Mouse (Mus musculus) ovary, postnatal 36 days (tissue): Measurements from ENCODE around the gene 2010111I01Rik.
"Not testable (repeated sequence)": the region's sequence is repeated elsewhere in the genome, so short reads cannot be mapped to it uniquely, and the experiment has no call there.

Experiments
- DNase-seq: peaks from one replicate; pipeline ENCODE4 v3.0.0; 2022; ENCODE audit warnings: low spot score, mixed read lengths

Gene 2010111I01Rik

DNA sequence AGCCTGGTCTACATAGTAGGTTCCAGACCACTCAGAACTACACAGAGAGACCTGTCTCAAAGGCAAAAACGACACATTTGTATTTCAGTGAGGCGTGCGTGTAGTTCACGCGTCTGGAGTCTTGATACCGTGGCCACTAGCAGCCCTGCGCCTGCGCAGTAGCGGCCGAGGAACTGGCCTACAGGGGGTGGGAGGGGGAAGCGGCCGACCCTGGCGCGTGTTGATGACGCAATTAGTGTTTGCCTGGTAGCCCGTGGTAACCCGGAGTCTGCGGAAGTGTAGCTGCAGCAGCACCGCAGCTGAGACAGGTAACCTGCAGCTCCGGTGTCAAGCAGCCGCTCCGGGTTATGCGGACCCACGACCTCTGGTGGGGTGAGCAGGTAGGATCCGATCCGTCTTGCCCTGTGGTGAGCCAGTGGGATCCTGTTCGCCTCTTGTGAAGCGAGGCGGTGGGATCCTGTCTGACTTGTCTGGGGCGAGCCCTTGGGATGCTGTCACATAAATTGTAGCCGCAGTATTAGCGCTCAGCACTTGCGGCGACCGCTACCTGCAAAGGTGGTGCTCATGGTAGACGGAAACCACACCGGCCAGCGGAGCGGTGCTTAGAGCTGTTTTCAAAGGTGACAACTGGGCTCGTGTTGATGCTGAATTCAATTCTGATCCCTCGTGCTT lies at the start of gene 2010111I01Rik:
2010111I01Rik (plus strand) TSS at position 254 of the 672 bp plus-strand sequence.
- peak; percentile 95 for DNase-seq

- DNase-seq: peak; percentile 4
Observed at GRCm38 (mm10) chr13:62916675-62917074, 48.0 kb upstream of the 2010111I01Rik start.

DNA sequence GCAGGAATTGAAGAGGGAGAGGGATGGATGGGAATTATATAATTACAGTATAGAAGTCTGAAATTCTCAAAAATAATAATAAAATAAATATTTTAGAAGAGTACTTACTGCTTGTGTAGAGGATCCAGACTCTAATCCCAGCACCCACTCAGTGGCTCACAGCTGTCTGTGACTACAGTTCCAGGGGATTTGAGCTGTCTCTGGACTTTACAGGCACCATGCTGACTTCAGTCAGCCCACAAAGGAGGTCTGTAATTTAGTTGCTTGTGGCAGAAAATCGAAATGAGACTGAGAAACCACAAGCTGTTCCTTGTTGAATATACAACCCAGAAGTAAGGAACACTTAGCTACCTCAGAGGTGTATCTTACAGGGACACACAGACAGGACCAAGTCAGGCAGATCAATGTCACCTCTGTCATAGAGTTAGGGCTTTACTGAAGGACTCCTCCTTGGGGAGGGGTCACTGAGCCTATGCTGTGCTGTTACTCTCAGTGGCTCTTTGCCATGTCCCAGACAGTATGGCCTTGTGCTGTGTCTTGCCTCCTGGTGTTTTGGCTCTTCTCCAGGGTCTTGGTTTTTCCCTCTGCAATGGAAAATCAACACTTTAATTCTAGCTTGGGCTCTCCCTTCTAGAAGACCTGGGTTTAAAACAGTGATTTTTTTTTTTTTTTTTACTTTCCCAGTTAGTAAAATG lies 47.1 kb upstream of the 2010111I01Rik start:
- peak; percentile 21 for DNase-seq

DNA sequence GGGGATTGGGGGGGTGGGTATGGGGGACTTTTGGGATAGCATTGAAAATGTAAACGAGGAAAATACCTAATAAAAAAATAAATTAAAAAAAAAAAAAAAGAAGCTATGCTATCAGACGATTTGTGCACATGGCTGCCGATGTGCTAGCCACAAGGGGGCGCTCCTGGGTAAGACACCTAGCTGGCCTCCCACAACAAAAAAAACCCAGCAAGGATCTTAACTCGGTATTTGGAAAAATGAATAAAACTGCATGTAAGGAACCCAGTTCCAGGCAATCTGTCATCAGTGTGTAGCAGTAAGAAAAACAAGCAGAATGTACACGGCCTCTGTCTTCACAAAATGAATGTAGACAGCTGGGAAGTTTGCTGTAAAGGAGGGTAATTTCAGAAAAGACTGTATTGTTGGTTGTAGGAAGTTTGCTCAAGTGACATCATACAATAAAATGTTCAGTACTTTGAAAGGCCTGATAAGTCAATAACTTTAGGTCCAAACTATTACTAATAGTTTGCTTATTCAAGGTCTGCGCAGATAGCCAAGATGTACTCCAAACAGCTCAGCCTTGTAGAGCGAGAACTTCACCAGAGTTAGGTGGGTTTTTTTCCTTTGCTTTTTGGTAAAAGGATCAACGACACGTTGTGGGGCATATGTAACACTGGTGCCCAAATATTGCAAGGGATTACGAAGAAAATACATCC lies 44.9 kb upstream of the 2010111I01Rik start:
- peak; percentile 76 for DNase-seq

DNA sequence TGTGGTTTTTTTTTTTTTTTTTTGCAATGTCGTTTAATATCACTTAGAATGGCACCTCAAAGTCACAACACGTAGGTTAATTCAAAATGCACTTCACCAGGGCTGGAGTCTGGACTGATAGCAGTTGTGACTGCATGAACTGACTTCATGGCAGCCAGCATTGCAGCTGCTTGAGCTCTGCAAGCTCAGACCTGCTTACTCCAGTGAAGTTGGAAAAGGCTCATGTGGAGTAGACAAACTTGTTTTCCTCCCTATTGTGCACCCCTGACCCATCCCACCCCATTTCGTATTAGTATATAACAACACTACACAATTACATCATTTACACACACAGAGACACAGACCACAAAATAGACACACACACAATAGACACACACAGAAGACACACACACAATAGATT lies 42.0 kb upstream of the 2010111I01Rik start:
- DNase-seq: no peak

- no peak for DNase-seq
Observed at GRCm38 (mm10) chr13:62923182-62923581, 41.5 kb upstream of the 2010111I01Rik start.

- DNase-seq: peak; percentile 44
Observed at GRCm38 (mm10) chr13:62926479-62926878, 38.2 kb upstream of the 2010111I01Rik start.

DNA sequence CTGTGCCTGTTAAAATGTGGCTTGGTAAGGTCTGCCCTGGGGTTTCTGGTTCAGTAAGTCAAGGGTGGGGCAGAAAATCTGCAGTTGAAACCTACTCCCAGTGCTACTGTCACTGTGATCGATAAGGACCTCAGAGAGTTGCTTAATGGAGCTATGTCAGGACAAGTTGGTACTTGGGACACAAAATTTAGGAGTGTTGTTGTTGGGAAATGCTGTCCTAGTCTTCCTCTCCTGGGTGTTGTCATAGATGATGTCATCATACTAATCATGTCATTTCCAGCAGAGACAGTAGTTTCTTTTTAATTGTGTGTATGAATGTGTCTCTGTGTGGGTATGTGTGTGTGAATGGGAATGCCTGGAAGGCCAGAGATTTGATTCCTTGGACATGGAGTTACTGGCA lies 37.2 kb upstream of the 2010111I01Rik start:
- DNase-seq: no peak

DNA sequence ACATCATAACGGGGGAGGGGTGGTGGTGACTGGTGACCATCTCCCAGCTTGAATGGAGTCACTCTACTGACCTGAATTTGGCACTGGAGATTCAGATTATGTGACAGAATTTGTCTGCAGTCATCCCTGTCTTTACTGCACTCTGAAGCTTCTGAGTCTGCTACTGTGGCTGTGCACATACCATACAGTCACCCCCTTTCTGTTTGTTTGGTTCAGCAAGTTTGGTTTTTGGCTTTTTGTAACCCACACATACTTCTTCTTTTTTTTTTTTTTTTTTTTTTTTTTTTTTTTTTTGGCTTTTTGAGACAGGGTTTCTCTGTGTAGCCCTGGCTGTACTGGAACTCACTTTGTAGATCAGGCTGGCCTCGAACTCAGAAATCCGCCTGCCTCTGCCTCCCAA lies 35.5 kb upstream of the 2010111I01Rik start:
- not testable (repeated sequence) for DNase-seq

DNA sequence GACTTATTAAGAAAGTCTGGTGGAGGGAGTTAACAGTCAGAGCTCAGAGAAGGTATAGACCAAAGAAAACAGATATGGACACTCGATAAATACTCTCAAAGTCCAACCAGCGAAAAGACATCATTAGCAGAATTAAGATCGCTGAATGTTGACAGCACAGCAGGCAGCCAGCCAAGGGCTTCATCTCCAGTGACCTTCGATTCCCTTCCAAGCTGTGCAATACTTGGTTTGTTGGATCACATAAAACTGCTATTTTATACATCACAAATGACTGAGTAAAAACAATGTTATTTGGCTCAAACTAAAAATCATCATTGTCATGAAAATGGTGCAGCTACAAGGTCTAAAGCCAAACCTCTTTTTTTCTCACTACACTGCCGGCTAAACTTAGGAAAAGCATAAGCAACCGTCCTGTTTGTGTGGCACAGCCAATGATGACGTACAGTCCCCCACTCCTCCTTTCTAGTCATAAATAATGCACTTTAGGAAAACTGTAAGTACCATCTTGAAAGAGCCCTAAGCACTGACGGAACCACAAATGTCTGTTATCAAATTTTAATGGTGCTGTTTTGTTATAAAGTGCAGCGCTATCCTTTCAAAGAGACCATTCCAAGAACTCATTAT lies 34.8 kb upstream of the 2010111I01Rik start:
- DNase-seq: peak; percentile 44

DNA sequence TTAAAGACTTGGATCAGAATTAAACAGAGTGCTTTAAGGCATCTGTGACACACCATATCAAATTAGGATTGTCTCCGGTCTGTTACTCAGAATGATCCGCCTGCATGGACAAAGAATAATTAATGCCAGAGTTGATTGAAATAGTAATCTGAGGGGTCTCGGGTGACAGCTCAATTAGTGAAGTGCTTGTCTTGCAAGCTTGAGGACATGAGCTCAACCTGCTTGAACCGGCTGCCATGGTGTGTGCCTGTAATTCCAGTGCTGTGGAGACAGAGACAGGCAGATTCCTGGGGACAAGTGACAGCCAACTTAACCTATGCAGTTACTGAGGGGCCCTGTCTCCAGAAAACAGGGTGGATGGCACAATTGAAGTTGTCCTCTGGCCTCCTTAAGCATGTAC lies 32.2 kb upstream of the 2010111I01Rik start:
- no peak for DNase-seq

- no peak for DNase-seq
Observed at GRCm38 (mm10) chr13:62939371-62939770, 25.3 kb upstream of the 2010111I01Rik start.

- DNase-seq: no peak
Observed at GRCm38 (mm10) chr13:62939797-62940196, 24.9 kb upstream of the 2010111I01Rik start.

DNA sequence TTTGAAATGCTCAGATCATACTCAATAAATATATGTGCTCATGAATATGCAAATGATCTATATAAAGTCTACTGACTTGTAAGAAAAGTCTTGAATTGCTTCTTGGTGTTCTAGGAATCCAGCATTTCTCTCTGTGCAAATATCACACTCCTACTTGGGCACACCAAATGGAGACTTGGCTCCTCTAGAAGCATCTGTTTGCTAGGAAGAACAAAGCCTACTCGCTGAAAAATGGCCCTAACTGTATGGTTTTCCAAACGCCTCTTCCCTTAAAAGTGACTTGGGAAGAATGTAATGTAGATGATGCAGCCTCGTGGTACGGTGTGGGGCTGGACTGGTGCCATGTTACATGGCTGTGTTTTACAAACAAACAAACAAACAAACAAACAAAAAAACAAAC lies 24.0 kb upstream of the 2010111I01Rik start:
- no peak for DNase-seq

- no peak for DNase-seq
Observed at GRCm38 (mm10) chr13:62941341-62942005, 23.2 kb upstream of the 2010111I01Rik start.

DNA sequence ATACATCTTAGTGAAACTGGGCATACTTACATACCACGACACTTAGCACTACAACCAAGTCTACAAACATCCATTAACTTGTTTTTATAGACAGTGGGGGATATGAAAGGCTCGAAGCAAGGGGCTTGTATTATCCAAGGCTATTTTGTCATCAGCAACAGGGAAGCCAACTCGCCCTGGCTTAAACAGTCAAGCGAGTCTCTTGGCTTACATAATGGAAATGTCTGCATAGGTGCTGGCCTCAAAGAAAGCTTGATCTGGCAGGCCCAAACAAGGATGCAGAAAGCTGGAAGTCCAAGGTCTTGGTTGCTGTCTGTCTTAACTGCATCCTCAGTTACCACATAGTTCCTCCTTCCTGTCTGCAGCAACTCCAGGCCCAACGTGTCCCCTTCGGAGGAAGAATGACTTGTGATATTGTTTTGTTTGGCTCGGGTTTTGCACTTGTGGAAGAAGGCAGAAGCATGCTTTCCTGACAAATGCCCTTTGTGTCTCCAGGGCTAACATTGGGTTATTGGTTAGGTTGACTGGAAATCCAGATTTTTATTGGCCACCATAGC lies 21.3 kb upstream of the 2010111I01Rik start:
- DNase-seq: no peak

DNA sequence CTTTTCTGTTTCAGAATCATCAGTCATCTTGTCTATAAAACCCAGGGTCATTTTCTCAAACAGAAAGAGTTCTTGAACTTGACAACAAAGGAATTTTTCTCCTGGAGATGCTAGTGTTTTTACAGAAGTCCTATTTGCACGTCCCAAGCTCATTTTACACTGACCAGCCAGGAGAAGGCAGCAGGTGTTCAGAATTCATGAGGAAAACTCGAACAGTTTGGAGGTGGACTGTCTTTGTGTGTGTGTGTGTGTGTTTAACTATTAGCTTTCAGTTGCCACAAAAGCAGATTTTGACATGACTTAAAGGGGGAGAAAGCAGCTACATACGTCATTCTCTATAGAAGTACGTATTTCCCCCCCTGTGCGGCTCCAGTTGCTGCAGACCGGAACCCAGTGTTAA lies 20.6 kb upstream of the 2010111I01Rik start:
- DNase-seq: no peak

DNA sequence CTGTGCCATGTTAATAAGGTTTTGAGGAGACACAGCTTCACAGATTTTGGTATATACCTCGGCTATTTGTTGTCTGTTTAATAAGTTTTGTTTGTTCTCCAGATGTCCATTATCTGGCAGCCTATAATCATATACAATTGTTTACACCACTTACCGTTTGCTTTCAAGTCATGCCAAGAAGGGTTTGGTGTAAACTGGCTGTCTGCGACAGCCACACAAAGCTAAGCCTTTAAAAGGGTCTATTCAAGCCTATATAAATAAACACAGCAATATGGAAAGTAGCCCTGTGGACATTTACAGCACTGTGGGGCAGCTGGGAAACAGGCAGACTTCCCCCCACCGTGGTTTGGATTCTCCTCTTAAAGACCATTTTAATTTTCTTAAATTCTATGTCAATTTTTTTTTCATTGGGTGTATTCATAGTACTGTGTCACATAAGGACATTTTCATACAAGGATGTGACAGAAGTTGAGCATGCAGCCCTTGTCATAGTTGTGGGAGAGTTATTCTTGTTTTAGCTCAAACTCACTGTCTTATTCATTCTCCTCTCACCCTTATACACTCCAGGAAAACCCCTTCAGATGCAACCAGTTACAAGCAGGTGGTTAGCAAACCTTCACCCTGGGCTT lies 15.0 kb upstream of the 2010111I01Rik start:
- no peak for DNase-seq

- no peak for DNase-seq
Observed at GRCm38 (mm10) chr13:62951606-62952005, 13.1 kb upstream of the 2010111I01Rik start.

GRCm38 (mm10) chr13:62952047-62952446 lies 12.6 kb upstream of the 2010111I01Rik start:
- no peak for DNase-seq

DNA sequence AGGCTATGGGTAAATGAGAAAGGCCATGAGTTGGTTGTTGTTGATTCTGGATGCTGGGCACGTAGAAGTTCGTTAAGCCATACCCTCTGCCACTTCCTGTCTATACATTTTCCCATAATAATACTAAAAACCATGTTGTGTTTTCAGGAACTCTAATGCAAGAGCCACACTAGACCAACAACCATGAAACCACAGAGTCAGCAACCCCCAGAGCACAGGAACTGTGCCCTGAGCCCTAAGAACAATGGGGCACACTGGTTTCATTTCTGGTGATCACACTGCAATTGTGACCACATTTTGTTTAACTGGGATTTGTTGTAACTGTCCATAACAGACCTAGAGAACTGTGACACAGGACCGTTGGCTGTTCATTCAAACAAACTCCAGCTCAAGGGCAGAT lies 12.1 kb upstream of the 2010111I01Rik start:
- DNase-seq: no peak
